Mouse (Mus musculus): ENCODE measurements around the gene Tmem178b. TPM values are rescaled to one million over a fixed set of nuclear protein-coding genes. Genes with fewer than 3 reads are reported as not detected.

Gene Tmem178b
- polyA plus RNA-seq, 1 experiment from 2014 or later = 0.14 TPM

- Histone ChIP-seq H3K27ac (ENCODE audit: low read length) (no peak overlapping the region), H3K4me3 (ENCODE audit: low read length) (no peak overlapping the region), H3K36me3 (ENCODE audit: control insufficient read depth, insufficient read depth, low read length) (no peaks in the 10 kb centered on the region), H3K4me1 (replicated peaks; ENCODE audit: control insufficient read depth, insufficient read depth, low read length) (no peaks in the 10 kb centered on the region), H3K9me3 (ENCODE audit: control insufficient read depth, low read length) (no peaks in the 10 kb centered on the region), H3K9ac (ENCODE audit: low read length) (no peak overlapping the region), H3K4me2 (ENCODE audit: low read depth, low read length) (no peak overlapping the region), H3K27me3 (ENCODE audit: control insufficient read depth, insufficient read depth, low read depth, low read length) (no peaks in the 10 kb centered on the region)
- ATAC-seq (ENCODE audit: low read depth) = no peak
- 78% methylated on average over 2 of the region's 2 CpGs for WGBS
Measured at GRCm38 (mm10) chr6:39915636-39916281, 42.7 kb downstream of the Tmem178b start.

DNA sequence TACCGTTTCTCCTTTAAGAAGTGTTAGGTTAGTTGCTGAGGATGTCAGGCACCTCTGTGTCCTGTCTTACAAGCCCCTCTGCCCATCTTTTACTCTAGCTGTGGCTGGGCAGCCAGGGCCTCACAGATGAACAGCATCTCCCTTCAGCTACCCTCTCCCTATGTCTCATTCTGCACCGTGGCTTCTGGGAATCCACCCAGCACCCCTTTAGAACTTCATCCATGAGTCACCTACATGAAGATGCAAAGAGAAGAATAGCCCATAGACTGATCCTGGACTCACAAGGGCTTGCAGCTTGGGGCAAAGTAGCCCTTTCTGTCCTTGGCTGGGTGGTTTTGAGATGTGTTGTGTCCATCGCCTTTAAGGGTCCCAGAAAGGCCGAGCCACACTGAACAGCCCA is 43.4 kb downstream of the Tmem178b start:
- H3K4me2 ChIP-seq (ENCODE audit: low read depth, low read length) = no peak overlapping the region
- WGBS = 77% methylated on average over 4 of the region's 4 CpGs

GRCm38 (mm10) chr6:39917242-39917641 is 44.2 kb downstream of the Tmem178b start:
- 39% methylated on average over 8 of the region's 8 CpGs for WGBS

More for the DNA sequence above, 43.4 kb downstream of the Tmem178b start:
- Histone ChIP-seq H3K36me3 (ENCODE audit: control insufficient read depth, insufficient read depth, low read length) (no peaks in the 10 kb centered on the region), H3K9me3 (ENCODE audit: control insufficient read depth, low read length) (no peaks in the 10 kb centered on the region), H3K9ac (ENCODE audit: low read length) (no peak overlapping the region), H3K4me3 (ENCODE audit: low read length) (no peak overlapping the region), H3K27me3 (ENCODE audit: control insufficient read depth, insufficient read depth, low read depth, low read length) (no peaks in the 10 kb centered on the region), H3K4me1 (replicated peaks; ENCODE audit: control insufficient read depth, insufficient read depth, low read length) (no peaks in the 10 kb centered on the region), H3K27ac (ENCODE audit: low read length) (no peak overlapping the region)
- ATAC-seq (ENCODE audit: low read depth) = no peak

DNA sequence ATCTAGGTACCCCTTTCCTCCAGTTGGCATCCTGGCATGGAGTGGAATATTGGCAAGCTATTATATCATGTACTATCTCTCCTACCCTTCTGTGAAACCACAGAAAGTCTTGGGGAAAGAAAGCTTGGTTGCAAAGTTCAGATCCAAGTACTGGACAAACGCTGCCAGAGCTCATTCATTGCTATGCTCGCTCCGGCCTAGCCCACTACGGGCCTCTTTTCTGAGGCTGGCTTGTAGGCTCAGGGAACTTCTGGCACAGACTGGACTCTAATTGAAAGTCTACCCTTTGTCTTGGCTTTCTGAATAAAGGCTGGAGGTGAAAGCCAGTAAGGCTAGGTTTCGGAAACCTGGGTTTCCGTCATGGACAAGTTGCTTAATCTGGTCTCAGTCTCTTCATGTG is 44.7 kb downstream of the Tmem178b start:
- Histone ChIP-seq H3K27ac (ENCODE audit: low read length) (no peak overlapping the region), H3K4me2 (ENCODE audit: low read depth, low read length) (no peak overlapping the region), H3K36me3 (ENCODE audit: control insufficient read depth, insufficient read depth, low read length) (no peaks in the 10 kb centered on the region), H3K9ac (ENCODE audit: low read length) (no peak overlapping the region), H3K27me3 (ENCODE audit: control insufficient read depth, insufficient read depth, low read depth, low read length) (no peaks in the 10 kb centered on the region), H3K4me1 (replicated peaks; ENCODE audit: control insufficient read depth, insufficient read depth, low read length) (no peaks in the 10 kb centered on the region), H3K4me3 (ENCODE audit: low read length) (no peak overlapping the region), H3K9me3 (ENCODE audit: control insufficient read depth, low read length) (no peaks in the 10 kb centered on the region)
- 92% methylated on average over 6 of the region's 6 CpGs for WGBS
- no peak for ATAC-seq (ENCODE audit: low read depth)

More at GRCm38 (mm10) chr6:39917242-39917641, 44.2 kb downstream of the Tmem178b start:
- no peaks in the 10 kb centered on the region for H3K36me3 ChIP-seq (ENCODE audit: control insufficient read depth, insufficient read depth, low read length)
- H3K4me3 ChIP-seq (ENCODE audit: low read length) = no peak overlapping the region
- no peak for ATAC-seq (ENCODE audit: low read depth)
- no peaks in the 10 kb centered on the region for H3K4me1 ChIP-seq (replicated peaks; ENCODE audit: control insufficient read depth, insufficient read depth, low read length)
- H3K27ac ChIP-seq (ENCODE audit: low read length) = no peak overlapping the region
- no peak overlapping the region for H3K4me2 ChIP-seq (ENCODE audit: low read depth, low read length)
- no peaks in the 10 kb centered on the region for H3K27me3 ChIP-seq (ENCODE audit: control insufficient read depth, insufficient read depth, low read depth, low read length)
- no peaks in the 10 kb centered on the region for H3K9me3 ChIP-seq (ENCODE audit: control insufficient read depth, low read length)
- no peak overlapping the region for H3K9ac ChIP-seq (ENCODE audit: low read length)

- Histone ChIP-seq H3K4me2 (ENCODE audit: low read depth, low read length) (no peak overlapping the region), H3K4me1 (replicated peaks; ENCODE audit: control insufficient read depth, insufficient read depth, low read length) (no peaks in the 10 kb centered on the region), H3K9me3 (ENCODE audit: control insufficient read depth, low read length) (no peaks in the 10 kb centered on the region), H3K27ac (ENCODE audit: low read length) (no peak overlapping the region), H3K27me3 (ENCODE audit: control insufficient read depth, insufficient read depth, low read depth, low read length) (no peaks in the 10 kb centered on the region), H3K9ac (ENCODE audit: low read length) (no peak overlapping the region), H3K4me3 (ENCODE audit: low read length) (no peak overlapping the region), H3K36me3 (ENCODE audit: control insufficient read depth, insufficient read depth, low read length) (no peaks in the 10 kb centered on the region)
- ATAC-seq (ENCODE audit: low read depth) = no peak
- WGBS = 70% methylated on average over 6 of the region's 6 CpGs
Measured at GRCm38 (mm10) chr6:39919011-39919709, 46.1 kb downstream of the Tmem178b start.

DNA sequence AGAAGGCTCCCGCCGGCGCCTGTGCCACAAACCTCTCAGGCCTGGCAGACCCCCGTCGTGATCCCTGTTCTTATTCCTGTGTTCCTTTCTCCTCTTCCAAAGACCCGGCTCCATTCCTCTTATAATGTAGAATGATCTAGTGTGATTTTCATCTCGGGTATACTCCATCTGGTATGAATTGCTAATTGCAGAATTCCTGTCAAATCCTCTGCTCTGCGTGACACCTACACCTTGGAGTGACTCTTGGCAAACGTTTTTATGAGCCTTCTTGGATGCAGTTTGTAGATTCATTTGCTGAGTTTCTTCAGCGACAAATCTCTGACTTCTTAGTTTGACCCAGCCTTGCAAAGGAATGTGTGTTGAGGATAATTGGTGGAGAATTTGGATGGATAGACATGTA is 53.4 kb downstream of the Tmem178b start:
- no peak overlapping the region for H3K27ac ChIP-seq (ENCODE audit: low read length)
- 84% methylated on average over 10 of the region's 10 CpGs for WGBS
- H3K4me1 ChIP-seq (replicated peaks; ENCODE audit: control insufficient read depth, insufficient read depth, low read length) = no peaks in the 10 kb centered on the region
- H3K9ac ChIP-seq (ENCODE audit: low read length) = no peak overlapping the region
- no peaks in the 10 kb centered on the region for H3K36me3 ChIP-seq (ENCODE audit: control insufficient read depth, insufficient read depth, low read length)
- H3K9me3 ChIP-seq (ENCODE audit: control insufficient read depth, low read length) = no peaks in the 10 kb centered on the region
- no peak for ATAC-seq (ENCODE audit: low read depth)
- no peak overlapping the region for H3K4me3 ChIP-seq (ENCODE audit: low read length)
- H3K4me2 ChIP-seq (ENCODE audit: low read depth, low read length) = no peak overlapping the region
- H3K27me3 ChIP-seq (ENCODE audit: control insufficient read depth, insufficient read depth, low read depth, low read length) = no peaks in the 10 kb centered on the region

DNA sequence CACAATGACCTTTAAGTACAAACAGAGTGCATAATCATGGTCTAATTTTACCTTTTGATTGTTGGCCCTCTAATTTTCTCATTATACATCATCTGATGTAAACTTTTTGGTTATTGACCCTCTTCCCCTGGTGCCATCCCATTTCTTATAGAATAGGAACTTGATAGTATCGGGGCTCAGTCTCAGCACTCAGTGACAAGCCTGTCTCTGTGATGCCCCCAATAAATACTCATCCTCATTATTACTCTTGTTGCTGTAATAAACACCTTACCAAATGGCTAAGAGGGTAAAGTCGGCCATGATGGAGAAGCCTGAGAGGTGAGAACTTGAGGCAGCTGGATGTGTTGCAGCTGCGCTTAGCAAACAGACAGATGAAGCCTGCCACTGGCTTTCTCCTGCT is 63.5 kb downstream of the Tmem178b start:
- H3K4me2 ChIP-seq (ENCODE audit: low read depth, low read length) = no peak overlapping the region
- H3K9ac ChIP-seq (ENCODE audit: low read length) = no peak overlapping the region
- no peak overlapping the region for H3K27ac ChIP-seq (ENCODE audit: low read length)
- H3K36me3 ChIP-seq (ENCODE audit: control insufficient read depth, insufficient read depth, low read length) = no peaks in the 10 kb centered on the region
- H3K4me1 ChIP-seq (replicated peaks; ENCODE audit: control insufficient read depth, insufficient read depth, low read length) = no peaks in the 10 kb centered on the region
- 68% methylated on average over 3 of the region's 3 CpGs for WGBS
- H3K4me3 ChIP-seq (ENCODE audit: low read length) = no peak overlapping the region
- no peaks in the 10 kb centered on the region for H3K27me3 ChIP-seq (ENCODE audit: control insufficient read depth, insufficient read depth, low read depth, low read length)
- ATAC-seq (ENCODE audit: low read depth) = no peak
- no peaks in the 10 kb centered on the region for H3K9me3 ChIP-seq (ENCODE audit: control insufficient read depth, low read length)

DNA sequence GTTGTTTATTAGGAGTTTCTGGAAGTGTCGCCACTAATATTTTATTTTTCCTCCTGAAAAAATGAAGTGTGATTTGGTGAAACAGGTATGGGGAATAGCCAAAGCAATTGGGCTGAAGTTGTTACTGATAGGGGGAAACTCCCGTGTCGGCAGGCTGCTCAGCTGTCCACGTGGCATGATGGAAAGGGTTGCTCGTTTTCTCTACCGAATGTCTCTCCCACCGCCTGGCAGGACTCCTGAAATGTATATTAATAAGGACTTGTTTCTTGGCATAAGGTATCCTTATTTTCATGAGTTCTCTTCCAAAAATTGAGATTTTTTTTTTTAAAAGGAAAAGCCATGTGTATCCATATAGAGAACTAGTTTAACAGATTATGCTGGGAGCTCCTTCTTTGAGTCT is 67.8 kb downstream of the Tmem178b start:
- Histone ChIP-seq H3K27ac (ENCODE audit: low read length) (no peak overlapping the region), H3K4me2 (ENCODE audit: low read depth, low read length) (no peak overlapping the region), H3K9ac (ENCODE audit: low read length) (no peak overlapping the region), H3K4me3 (ENCODE audit: low read length) (no peak overlapping the region), H3K36me3 (ENCODE audit: control insufficient read depth, insufficient read depth, low read length) (no peaks in the 10 kb centered on the region), H3K4me1 (replicated peaks; ENCODE audit: control insufficient read depth, insufficient read depth, low read length) (no peaks in the 10 kb centered on the region), H3K27me3 (ENCODE audit: control insufficient read depth, insufficient read depth, low read depth, low read length) (no peaks in the 10 kb centered on the region), H3K9me3 (ENCODE audit: control insufficient read depth, low read length) (no peaks in the 10 kb centered on the region)
- 75% methylated on average over 7 of the region's 7 CpGs for WGBS
- ATAC-seq (ENCODE audit: low read depth) = no peak

DNA sequence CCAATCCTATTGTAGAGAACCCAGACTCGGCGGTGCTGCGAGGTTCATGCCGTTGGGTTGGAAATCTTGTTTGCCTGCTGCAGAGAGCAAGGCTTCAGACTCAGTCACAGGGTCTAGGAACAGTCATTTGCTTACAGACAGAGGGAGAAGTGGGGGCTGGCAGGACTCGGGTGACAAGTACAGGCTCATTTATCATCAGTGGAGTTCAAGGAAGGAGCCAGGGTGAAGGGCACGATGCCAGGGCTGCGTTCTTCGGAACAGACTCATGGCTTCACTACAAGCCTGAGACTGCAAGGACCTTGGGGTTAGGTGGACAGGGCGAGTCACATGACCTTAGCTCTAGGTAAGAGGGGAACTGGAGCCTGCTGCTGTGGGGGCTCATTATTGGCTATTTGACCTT is 71.8 kb downstream of the Tmem178b start:
- H3K36me3 ChIP-seq (ENCODE audit: control insufficient read depth, insufficient read depth, low read length) = no peaks in the 10 kb centered on the region
- WGBS = 72% methylated on average over 9 of the region's 9 CpGs
- H3K4me3 ChIP-seq (ENCODE audit: low read length) = no peak overlapping the region

More for the DNA sequence above, 71.8 kb downstream of the Tmem178b start:
- H3K9ac ChIP-seq (ENCODE audit: low read length) = no peak overlapping the region
- H3K4me1 ChIP-seq (replicated peaks; ENCODE audit: control insufficient read depth, insufficient read depth, low read length) = no peaks in the 10 kb centered on the region
- H3K9me3 ChIP-seq (ENCODE audit: control insufficient read depth, low read length) = no peaks in the 10 kb centered on the region
- H3K27me3 ChIP-seq (ENCODE audit: control insufficient read depth, insufficient read depth, low read depth, low read length) = no peaks in the 10 kb centered on the region
- no peak overlapping the region for H3K27ac ChIP-seq (ENCODE audit: low read length)
- no peak for ATAC-seq (ENCODE audit: low read depth)
- H3K4me2 ChIP-seq (ENCODE audit: low read depth, low read length) = no peak overlapping the region
